28 mouse cellular contexts compared by ENCODE assay signal in genomic region chr17:30638996-30639395, GRCm38 (mm10).
"Had no signal": no experiment of that assay in that cellular context is flagged by ENCODE, and none has a peak within 500 bp of the region (broad histone marks: within the 10 kb centered on the region; RNA-seq: fewer than 3 reads in every experiment).

No protein-coding gene starts in this region.

- H3K9me3 ChIP-seq: heart, embryonic 10.5 days; heart, embryonic 13.5 days; heart, embryonic 15.5 days; hindbrain, embryonic 12.5 days; intestine, embryonic 15.5 days; limb, embryonic 13.5 days; limb, embryonic 15.5 days; liver, embryonic 12.5 days had no signal

- H3K4me2 ChIP-seq: heart, embryonic 13.5 days; heart, embryonic 15.5 days; hindbrain, embryonic 12.5 days; hindbrain, embryonic 14.5 days; intestine, embryonic 15.5 days; limb, embryonic 13.5 days; limb, embryonic 15.5 days; liver, embryonic 12.5 days had no signal

- DNase-seq: gastrocnemius, adult 2 months; gastrocnemius, postnatal 10 days; gastrocnemius, postnatal 25 days; heart, adult 18-20 months; heart, postnatal 14 days; heart, postnatal 36 days; kidney, adult 18-20 months; kidney, adult 8-10 months; kidney, postnatal 10 days; kidney, postnatal 25 days; kidney, postnatal 4 days; layer of hippocampus, adult 9-11 months; layer of hippocampus, postnatal 36 days; left cerebral cortex, postnatal 4 days; lung, adult 18-20 months had no signal

- H3K27me3 ChIP-seq: heart, embryonic 13.5 days; heart, embryonic 15.5 days; hindbrain, embryonic 12.5 days; intestine, embryonic 15.5 days; limb, embryonic 15.5 days; liver, embryonic 12.5 days had no signal

- ATAC-seq: hindbrain, embryonic 16.5 days; inflammation-experienced regulatory T-cells, adult 6 months; intestine, embryonic 15.5 days; intestine, postnatal 0 days; liver, embryonic 12.5 days had no signal

- H3K9ac ChIP-seq: heart, embryonic 13.5 days; heart, embryonic 15.5 days; hindbrain, embryonic 12.5 days; hindbrain, embryonic 14.5 days; intestine, embryonic 15.5 days; limb, embryonic 13.5 days; limb, embryonic 15.5 days; liver, embryonic 12.5 days; liver, embryonic 14.5 days had no signal

- H3K4me1 ChIP-seq: limb, embryonic 15.5 days had no signal

- H3K27ac ChIP-seq: gastrocnemius, adult 2 months; heart, embryonic 10.5 days; heart, embryonic 13.5 days; heart, embryonic 15.5 days; hindbrain, embryonic 12.5 days; hindbrain, embryonic 14.5 days; intestine, embryonic 15.5 days; limb, embryonic 13.5 days; limb, embryonic 15.5 days; liver, embryonic 12.5 days; liver, embryonic 14.5 days had no signal

- H3K36me3 ChIP-seq: heart, embryonic 13.5 days; heart, embryonic 15.5 days; hindbrain, embryonic 12.5 days; intestine, embryonic 15.5 days; limb, embryonic 13.5 days; limb, embryonic 15.5 days had no signal

- H3K4me3 ChIP-seq: gastrocnemius, adult 2 months; heart, embryonic 10.5 days; heart, embryonic 13.5 days; heart, embryonic 15.5 days; hindbrain, embryonic 12.5 days; intestine, embryonic 15.5 days; limb, embryonic 13.5 days; limb, embryonic 15.5 days; liver, embryonic 12.5 days had no signal
